Mouse (Mus musculus) spleen, adult 2 months (tissue): ENCODE measurements around the gene Tnpo2. TPM values are rescaled to one million over a fixed set of nuclear protein-coding genes. Genes with fewer than 3 reads are reported as not detected.

ENCODE experiments used
- DNase-seq, 2 experiments: peaks; one replicate each; pipeline versions ENCODE4 v3.0.0 to v3.0.0-alpha.2; 2012 to 2021; ENCODE audit warnings: low spot score in 2 of 2, low read depth in 1 of 2
- H3K27ac ChIP-seq: fragments of 200-500 bp; 2 replicates; pipeline ENCODE4 v1.5.1; 2012; ENCODE audit warnings: low read length, inconsistent platforms; ENCODE audit not compliant: insufficient read depth
- H3K27me3 ChIP-seq: fragments of 200-500 bp; 2 replicates; pipeline ENCODE4 v1.6.1; 2012; ENCODE audit warnings: mild to moderate bottlenecking, moderate library complexity, low read length, inconsistent platforms; ENCODE audit not compliant: control insufficient read depth, insufficient read depth
- H3K36me3 ChIP-seq: fragments of 200-500 bp; 2 replicates; pipeline ENCODE4 v1.6.1; 2012; ENCODE audit warnings: mild to moderate bottlenecking, low read length, inconsistent platforms; ENCODE audit not compliant: control insufficient read depth, insufficient read depth
- H3K4me1 ChIP-seq: fragments of 200-500 bp; 2 replicates; pipeline ENCODE4 v1.6.1; 2011; ENCODE audit warnings: inconsistent platforms; ENCODE audit not compliant: control insufficient read depth, insufficient read depth, insufficient read length
- H3K4me3 ChIP-seq: fragments of 200-500 bp; 2 replicates; pipeline ENCODE4 v1.5.1; 2011; ENCODE audit warnings: mild to moderate bottlenecking, inconsistent platforms; ENCODE audit not compliant: insufficient read depth, insufficient read length; ENCODE audit errors: extremely low read depth
- CTCF ChIP-seq: fragments of 200-500 bp; IDR thresholded peaks from 2 replicates; pipeline ENCODE4 v1.5.1; 2011; ENCODE audit warnings: mild to moderate bottlenecking, inconsistent platforms; ENCODE audit not compliant: insufficient read depth, insufficient read length, insufficient replicate concordance; ENCODE audit errors: extremely low read depth
- POLR2A ChIP-seq: fragments of 200-500 bp; IDR thresholded peaks from 2 replicates; pipeline ENCODE4 v1.6.1; 2011; ENCODE audit warnings: low read depth, low read length, inconsistent platforms
- WGBS: fragments of 180-500 bp; shearing (Covaris S2); methylation state at CpG from one replicate; pipeline ENCODE4 v1.1.7; 2018; 5-methylcytosine and 5-hydroxymethylcytosine counted together
- polyA plus RNA-seq: library from polyadenylated mRNA; depleted of rRNA; stranded (reverse); fragments of >200 nt; gene quantifications from 2 replicates; pipeline ENCODE4 v1.2.3, GENCODE M21; 2012

The Tnpo2 gene
- polyA plus RNA-seq, 1 experiment: 40.0 TPM

DNA sequence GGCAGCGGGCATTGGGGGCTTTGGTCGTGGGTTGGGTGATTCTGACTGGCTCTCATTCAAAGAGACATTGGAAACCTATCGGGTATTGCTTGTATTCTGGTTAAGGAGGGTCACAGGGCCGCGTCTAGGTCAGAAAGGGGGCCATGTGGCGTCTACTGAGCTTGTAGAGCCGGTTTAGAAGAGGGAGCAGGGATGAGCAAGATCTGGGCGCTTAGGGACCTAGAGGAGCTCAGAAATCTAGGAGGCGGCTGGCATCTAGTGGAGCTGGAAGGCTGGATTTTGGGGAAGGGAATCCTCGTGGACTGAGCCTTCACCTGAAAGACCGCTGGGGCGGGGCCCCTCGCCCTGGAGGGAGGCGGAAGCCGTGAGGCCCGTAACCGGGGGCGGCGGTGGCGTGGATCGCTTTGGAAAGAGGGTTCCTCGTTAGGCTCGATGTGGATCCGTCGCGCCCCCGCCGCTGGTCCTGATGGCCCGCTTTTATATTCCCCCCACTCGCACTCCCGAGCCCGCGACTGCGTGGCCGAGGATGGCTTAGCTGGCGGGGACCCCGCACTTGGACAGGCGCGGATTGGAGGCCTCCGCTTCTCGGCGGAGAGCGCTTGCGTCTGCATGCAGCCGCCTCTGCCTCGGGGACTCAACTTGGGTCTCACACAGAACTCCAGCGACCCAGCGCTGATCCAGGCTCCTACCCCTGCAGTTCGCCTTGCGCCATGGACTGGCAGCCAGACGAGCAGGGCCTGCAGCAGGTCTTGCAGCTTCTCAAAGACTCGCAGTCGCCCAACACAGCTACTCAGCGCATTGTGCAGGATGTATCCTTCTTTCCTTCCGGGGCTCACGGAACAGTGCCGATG, 1.2 kb downstream of the Tnpo2 start:
- Histone ChIP-seq H3K4me3 (peak overlapping the region; percentile 88), H3K36me3 (peaks cover 7% of the 10 kb centered on the region), H3K4me1 (peaks cover 8% of the 10 kb centered on the region; the same call in 1 of the 2 replicates), H3K27ac (peak overlapping the region; percentile 55), H3K27me3 (no peaks in the 10 kb centered on the region)
- TF ChIP-seq POLR2A: no peak
- WGBS: under 1% methylated on average over 57 of the region's 57 CpGs
- peak in 1 of 2 experiments; percentile 50 for DNase-seq

DNA sequence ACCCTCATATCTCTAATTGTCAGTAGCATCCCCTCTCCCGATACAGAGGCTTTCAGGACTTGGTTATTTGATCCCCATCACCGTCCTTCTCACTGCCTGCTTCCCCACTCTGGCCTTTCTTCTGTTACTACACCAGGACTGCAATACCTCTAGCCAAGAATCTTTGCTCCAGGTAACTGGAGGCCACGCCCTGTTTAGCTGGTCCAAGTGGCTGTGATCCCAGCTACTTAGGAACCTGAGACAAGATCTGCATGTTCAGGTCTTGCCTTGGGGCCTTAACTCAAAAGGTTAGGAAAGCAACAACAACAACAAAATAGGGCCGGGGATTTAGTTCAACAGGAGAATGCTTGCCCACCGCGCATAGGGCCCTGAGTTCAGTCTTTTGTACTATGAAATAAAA, 6.9 kb downstream of the Tnpo2 start:
- Histone ChIP-seq H3K4me3 (no peak overlapping the region), H3K27me3 (no peaks in the 10 kb centered on the region), H3K36me3 (peaks cover 35% of the 10 kb centered on the region), H3K4me1 (0 out of 2 replicates have a peak, but pooled peaks cover under 1% of the 10 kb centered on the region), H3K27ac (no peak overlapping the region)
- WGBS: 95% methylated on average over 6 of the region's 6 CpGs
- DNase-seq: no peak
- no peak for TF ChIP-seq CTCF
- no peak for TF ChIP-seq POLR2A

DNA sequence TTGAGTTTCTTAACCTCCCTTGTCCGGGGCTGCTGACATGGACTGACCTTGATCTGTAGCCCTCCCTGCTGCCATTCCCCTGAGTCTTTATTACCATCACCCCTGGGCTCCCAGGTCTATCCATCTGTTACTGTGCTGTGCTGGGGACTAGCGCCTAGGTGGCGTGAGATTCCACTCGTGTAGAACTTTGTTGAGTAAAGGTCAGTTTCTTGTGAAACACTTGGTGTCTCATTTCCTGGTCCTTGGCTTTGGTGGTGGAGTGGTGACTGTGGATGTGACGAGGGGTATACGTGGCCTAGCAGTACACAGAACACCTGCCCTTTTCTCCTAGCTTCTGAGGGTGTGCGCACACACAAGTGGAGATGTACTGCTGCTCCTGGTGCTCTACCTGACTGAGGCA, 20.7 kb downstream of the Tnpo2 start:
- no peak overlapping the region for H3K4me3 ChIP-seq
- H3K4me1 ChIP-seq: peaks cover 2% of the 10 kb centered on the region
- DNase-seq: no peak
- H3K27me3 ChIP-seq: no peaks in the 10 kb centered on the region
- TF ChIP-seq POLR2A (no peak), CTCF (no peak)
- H3K36me3 ChIP-seq: peaks cover 29% of the 10 kb centered on the region
- H3K27ac ChIP-seq: no peak overlapping the region
- 86% methylated on average over 7 of the region's 7 CpGs for WGBS

DNA sequence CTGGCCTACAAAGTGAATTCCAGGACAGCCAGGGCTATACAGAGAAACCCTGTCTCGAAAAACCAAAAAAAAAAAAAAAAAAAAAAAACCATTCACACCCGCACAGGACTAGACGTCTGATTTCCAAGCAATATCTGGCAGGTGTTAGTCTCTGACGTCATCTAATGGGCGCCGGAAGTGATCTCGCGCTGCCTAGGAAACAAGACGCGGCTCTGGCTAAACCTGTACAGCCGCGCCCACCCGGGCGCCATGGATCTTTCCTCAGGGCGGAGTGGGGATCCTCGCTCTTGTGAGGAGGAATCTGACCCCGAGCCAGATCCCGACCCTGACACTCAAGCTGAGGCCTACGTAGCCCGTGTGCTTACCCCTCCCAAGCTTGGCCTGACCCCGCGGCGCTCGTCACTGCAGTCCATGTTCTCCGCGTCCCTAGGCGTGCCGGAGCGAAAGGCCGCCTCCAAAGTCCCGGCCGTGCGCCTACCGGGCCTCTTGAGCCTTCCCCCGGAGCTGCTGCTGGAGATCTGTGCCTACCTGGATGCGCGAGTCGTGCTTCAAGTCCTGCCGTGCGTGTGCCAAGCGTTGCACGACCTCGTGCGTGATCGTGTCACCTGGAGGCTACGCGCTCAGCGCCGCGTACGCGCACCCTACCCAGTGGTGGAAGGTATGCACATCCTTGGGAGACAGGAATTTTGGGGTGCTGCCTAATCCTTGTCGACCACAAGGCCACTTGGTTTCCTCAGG, 23.3 kb downstream of the Tnpo2 start, which contains the start of gene Fbxw9:
TSS of gene Fbxw9 (plus strand) at position 177 of the 738 bp plus-strand sequence.
- WGBS: under 1% methylated on average over 53 of the region's 53 CpGs
- Histone ChIP-seq H3K36me3 (peaks cover 6% of the 10 kb centered on the region; the same call in 1 of the 2 replicates), H3K27me3 (no peaks in the 10 kb centered on the region), H3K4me1 (peaks cover 2% of the 10 kb centered on the region), H3K27ac (no peak within 1 kb of the TSS), H3K4me3 (peak within 1 kb of the TSS; percentile 94)
- TF ChIP-seq POLR2A: no peak
- TF ChIP-seq CTCF: no peak
- DNase-seq: peak; percentile 85 to 87

- H3K36me3 ChIP-seq: no peaks in the 10 kb centered on the region
- no peak overlapping the region for H3K4me3 ChIP-seq
- TF ChIP-seq POLR2A (no peak), CTCF (no peak)
- DNase-seq: no peak
- no peaks in the 10 kb centered on the region for H3K27me3 ChIP-seq
- WGBS: over 99% methylated on average over 4 of the region's 4 CpGs
- no peak overlapping the region for H3K27ac ChIP-seq
- H3K4me1 ChIP-seq: peaks cover 2% of the 10 kb centered on the region
Observed at GRCm38 (mm10) chr8:85062603-85063002, 25.9 kb downstream of the Tnpo2 start.

DNA sequence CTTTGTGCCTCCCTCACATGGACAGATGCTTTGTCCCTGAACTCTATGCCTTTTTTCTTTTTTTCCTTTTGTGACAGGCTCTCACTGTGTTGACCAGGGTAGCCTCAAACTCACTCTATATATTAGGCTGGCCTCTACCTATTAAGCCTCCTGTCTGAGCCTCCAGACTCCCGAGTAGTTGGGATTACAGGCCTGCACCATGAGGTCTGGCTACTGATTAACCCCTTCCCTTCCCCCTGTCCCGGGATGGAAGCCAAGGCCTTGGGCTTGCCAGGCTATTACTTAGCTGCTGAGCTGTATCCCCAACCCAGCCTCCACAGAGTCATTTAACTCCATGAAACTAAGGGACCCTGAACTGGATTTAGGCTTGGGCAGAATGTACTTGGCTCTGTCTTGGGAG, 28.5 kb downstream of the Tnpo2 start:
- 81% methylated on average over 2 of the region's 2 CpGs for WGBS
- Histone ChIP-seq H3K27ac (no peak overlapping the region), H3K4me3 (no peak overlapping the region), H3K36me3 (no peaks in the 10 kb centered on the region), H3K27me3 (no peaks in the 10 kb centered on the region), H3K4me1 (peaks cover 2% of the 10 kb centered on the region)
- DNase-seq: no peak
- TF ChIP-seq POLR2A (no peak), CTCF (no peak)
